Comparison of ENCODE assay signal across 21 mouse cellular contexts in genomic region chr8:87214962-87215361, GRCm38 (mm10).
DNase-seq lines count a peak whose midpoint lies in the region; ATAC-seq lines count a peak whose summit lies in the region.
"Had no signal": no experiment of that assay in that cellular context is flagged by ENCODE, and none has a peak within 500 bp of the region (broad histone marks: within the 10 kb centered on the region; RNA-seq: fewer than 3 reads in every experiment).

No protein-coding gene starts in this region.

- H3K27me3 ChIP-seq in midbrain, embryonic 14.5 days (ENCODE audit: control insufficient read depth, insufficient read depth, low read length), result no peaks in the 10 kb centered on the region
- peaks cover 43% of the 10 kb centered on the region for H3K27me3 ChIP-seq in midbrain, embryonic 10.5 days (ENCODE audit: low read depth, poor library complexity, severe bottlenecking)
- H3K27me3 ChIP-seq in limb, embryonic 10.5 days (ENCODE audit: low read depth, poor library complexity, severe bottlenecking), result peaks cover 30% of the 10 kb centered on the region
- H3K27me3 ChIP-seq in midbrain, embryonic 15.5 days (replicated peaks), result peaks cover 3% of the 10 kb centered on the region; the same call in 1 of the 2 replicates
- H3K27me3 ChIP-seq in forebrain, embryonic 14.5 days (replicated peaks; ENCODE audit: control insufficient read depth, insufficient read depth, low read length), result no peaks in the 10 kb centered on the region
- H3K27me3 ChIP-seq: hindbrain, embryonic 15.5 days had no signal

- DNase-seq in midbrain, embryonic 14.5 days, result peak; percentile 57
- DNase-seq in midbrain, embryonic 10.5 days (ENCODE audit: low spot score), result no peak
- no peak for DNase-seq in limb, embryonic 10.5 days (ENCODE audit: low spot score)
- no peak for DNase-seq in right cerebral cortex, postnatal 36 days (ENCODE audit: low spot score in 2 of 2)
- DNase-seq in forebrain, embryonic 14.5 days (ENCODE audit: low spot score), result no peak
- DNase-seq: adrenal gland, adult 2 months; adrenal gland, postnatal 14 days; cerebellum, adult 11-12 months; cerebellum, adult 8-10 months; cerebellum, postnatal 10 days; gastrocnemius, postnatal 25 days; heart, adult 18-20 months; heart, postnatal 14 days; heart, postnatal 4 days had no signal

- peaks cover 7% of the 10 kb centered on the region; the same call in 1 of the 2 replicates for H3K4me1 ChIP-seq in midbrain, embryonic 14.5 days (ENCODE audit: control insufficient read depth, insufficient read depth, low read length)
- peaks cover 27% of the 10 kb centered on the region for H3K4me1 ChIP-seq in midbrain, embryonic 10.5 days
- peaks cover 40% of the 10 kb centered on the region for H3K4me1 ChIP-seq in limb, embryonic 10.5 days
- H3K4me1 ChIP-seq in midbrain, embryonic 15.5 days, result peaks cover 20% of the 10 kb centered on the region
- H3K4me1 ChIP-seq in forebrain, embryonic 14.5 days (ENCODE audit: control insufficient read depth, insufficient read depth, low read length), result no peaks in the 10 kb centered on the region
- H3K4me1 ChIP-seq: embryonic facial prominence, embryonic 12.5 days; forebrain, embryonic 15.5 days; heart, embryonic 13.5 days had no signal

- no peak for ATAC-seq in midbrain, embryonic 14.5 days (ENCODE audit: low FRiP score, low TSS enrichment)
- no peak for ATAC-seq in midbrain, embryonic 15.5 days (replicated peaks)
- no peak for ATAC-seq in forebrain, embryonic 14.5 days
- ATAC-seq: CD4-positive, CD25-positive, alpha-beta regulatory T cell, adult 4 months; forebrain, embryonic 15.5 days had no signal

- H3K9ac ChIP-seq in midbrain, embryonic 14.5 days (replicated peaks; ENCODE audit: low read length), result no peak overlapping the region
- no peak overlapping the region for H3K9ac ChIP-seq in midbrain, embryonic 15.5 days
- H3K9ac ChIP-seq in forebrain, embryonic 14.5 days (ENCODE audit: low read length), result no peak overlapping the region
- H3K9ac ChIP-seq: embryonic facial prominence, embryonic 12.5 days; embryonic facial prominence, embryonic 15.5 days; forebrain, embryonic 15.5 days; heart, embryonic 13.5 days; hindbrain, embryonic 15.5 days had no signal

- H3K4me2 ChIP-seq in midbrain, embryonic 14.5 days (ENCODE audit: low read length), result no peak overlapping the region
- 0 out of 2 replicates have a peak overlapping the region, but pooled peaks have one; percentile 15 for H3K4me2 ChIP-seq in midbrain, embryonic 15.5 days
- H3K4me2 ChIP-seq in forebrain, embryonic 14.5 days (ENCODE audit: low read length), result no peak overlapping the region
- H3K4me2 ChIP-seq: embryonic facial prominence, embryonic 12.5 days; embryonic facial prominence, embryonic 15.5 days; forebrain, embryonic 15.5 days; heart, embryonic 13.5 days; hindbrain, embryonic 15.5 days had no signal

- no peaks in the 10 kb centered on the region for H3K9me3 ChIP-seq in midbrain, embryonic 14.5 days (ENCODE audit: control insufficient read depth, low read length)
- H3K9me3 ChIP-seq in midbrain, embryonic 10.5 days (replicated peaks), result no peaks in the 10 kb centered on the region
- H3K9me3 ChIP-seq in limb, embryonic 10.5 days (replicated peaks), result no peaks in the 10 kb centered on the region
- no peaks in the 10 kb centered on the region for H3K9me3 ChIP-seq in midbrain, embryonic 15.5 days
- H3K9me3 ChIP-seq in forebrain, embryonic 14.5 days (replicated peaks; ENCODE audit: control insufficient read depth, low read length), result no peaks in the 10 kb centered on the region
- H3K9me3 ChIP-seq: embryonic facial prominence, embryonic 12.5 days; embryonic facial prominence, embryonic 15.5 days; forebrain, embryonic 15.5 days; heart, embryonic 13.5 days; hindbrain, embryonic 15.5 days had no signal

- no peak overlapping the region for H3K4me3 ChIP-seq in midbrain, embryonic 14.5 days (replicated peaks; ENCODE audit: low read depth, low read length)
- H3K4me3 ChIP-seq in midbrain, embryonic 10.5 days, result no peak overlapping the region
- H3K4me3 ChIP-seq in limb, embryonic 10.5 days, result no peak overlapping the region
- no peak overlapping the region for H3K4me3 ChIP-seq in midbrain, embryonic 15.5 days
- H3K4me3 ChIP-seq in forebrain, embryonic 14.5 days (ENCODE audit: low read depth, low read length), result no peak overlapping the region
- H3K4me3 ChIP-seq: embryonic facial prominence, embryonic 12.5 days; embryonic facial prominence, embryonic 15.5 days; forebrain, embryonic 15.5 days; heart, embryonic 13.5 days; hindbrain, embryonic 15.5 days had no signal

- H3K36me3 ChIP-seq in midbrain, embryonic 14.5 days (ENCODE audit: control insufficient read depth, insufficient read depth, low read length), result no peaks in the 10 kb centered on the region
- no peaks in the 10 kb centered on the region for H3K36me3 ChIP-seq in midbrain, embryonic 10.5 days
- H3K36me3 ChIP-seq in limb, embryonic 10.5 days, result no peaks in the 10 kb centered on the region
- H3K36me3 ChIP-seq in midbrain, embryonic 15.5 days (replicated peaks), result no peaks in the 10 kb centered on the region
- H3K36me3 ChIP-seq in forebrain, embryonic 14.5 days (ENCODE audit: control insufficient read depth, insufficient read depth, low read length), result no peaks in the 10 kb centered on the region
- H3K36me3 ChIP-seq: embryonic facial prominence, embryonic 12.5 days; embryonic facial prominence, embryonic 15.5 days; forebrain, embryonic 15.5 days; heart, embryonic 13.5 days; hindbrain, embryonic 15.5 days had no signal

- 31% methylated on average over 10 of the region's 10 CpGs for WGBS in midbrain, embryonic 14.5 days
- 72% methylated on average over 10 of the region's 10 CpGs for WGBS in midbrain, embryonic 10.5 days
- 80% methylated on average over 10 of the region's 10 CpGs for WGBS in limb, embryonic 10.5 days
- 34% methylated on average over 10 of the region's 10 CpGs for WGBS in midbrain, embryonic 15.5 days
- whole genome bisulfite sequencing in forebrain, embryonic 14.5 days, result 51% methylated on average over 10 of the region's 10 CpGs

- no peak overlapping the region for H3K27ac ChIP-seq in midbrain, embryonic 14.5 days (replicated peaks; ENCODE audit: low read depth, low read length)
- H3K27ac ChIP-seq in midbrain, embryonic 10.5 days (replicated peaks), result no peak overlapping the region
- 0 out of 2 replicates have a peak overlapping the region, but pooled peaks have one; percentile 23 for H3K27ac ChIP-seq in limb, embryonic 10.5 days
- peak overlapping the region; percentile 49 for H3K27ac ChIP-seq in midbrain, embryonic 15.5 days
- H3K27ac ChIP-seq in forebrain, embryonic 14.5 days (ENCODE audit: low read depth, low read length), result no peak overlapping the region
- H3K27ac ChIP-seq: embryonic facial prominence, embryonic 12.5 days; embryonic facial prominence, embryonic 15.5 days; forebrain, embryonic 15.5 days; heart, embryonic 13.5 days; hindbrain, embryonic 15.5 days had no signal

Comparison
In these comparisons a context has a peak if more than half of its experiments do, and no peak if none do; other contexts are left out.
1. H3K27ac ChIP-seq: peak in limb, embryonic 10.5 days (single experiment) and midbrain, embryonic 15.5 days (single experiment); none in midbrain, embryonic 14.5 days (single experiment), midbrain, embryonic 10.5 days (single experiment) and forebrain, embryonic 14.5 days (single experiment).